Mouse (Mus musculus) intestine, embryonic 14.5 days (tissue): ENCODE measurements around the gene Srp68. TPM values are rescaled to one million over a fixed set of nuclear protein-coding genes. Genes with fewer than 3 reads are reported as not detected.

ENCODE experiments used
- ATAC-seq: fragments of 200-750 bp; cut with Nextera tagmentation; replicated peaks from 2 replicates; pipeline ENCODE4 v1.8.0; 2017; ENCODE audit warnings: low read depth, moderate number of reproducible peaks, moderate TSS enrichment, moderate library complexity; ENCODE audit not compliant: low FRiP score, low TSS enrichment
- DNase-seq: peaks from one replicate; pipeline ENCODE4 v3.0.0-alpha.2; 2018; ENCODE audit warnings: low spot score
- H3K27ac ChIP-seq: fragments of 300-500 bp; sonication (generic); 2 replicates; pipeline ENCODE4 v1.5.1; 2014; ENCODE audit warnings: low read depth, mild to moderate bottlenecking, control low read depth
- H3K27me3 ChIP-seq: fragments of 300-500 bp; sonication (generic); replicated peaks from 2 replicates; pipeline ENCODE4 v1.6.1; 2014; ENCODE audit warnings: low read length, control low read depth; ENCODE audit not compliant: control insufficient read depth, insufficient read depth
- H3K36me3 ChIP-seq: fragments of 300-500 bp; sonication (generic); 2 replicates; pipeline ENCODE4 v1.6.1; 2014; ENCODE audit warnings: low read length, control low read depth; ENCODE audit not compliant: control insufficient read depth, insufficient read depth
- H3K4me1 ChIP-seq: fragments of 300-500 bp; sonication (generic); replicated peaks from 2 replicates; pipeline ENCODE4 v1.6.1; 2014; ENCODE audit warnings: low read length, control low read depth, mixed read lengths; ENCODE audit not compliant: control insufficient read depth, insufficient read depth
- H3K4me2 ChIP-seq: fragments of 300-500 bp; sonication (generic); 2 replicates; pipeline ENCODE4 v1.6.1; 2014; ENCODE audit warnings: low read length
- H3K4me3 ChIP-seq: fragments of 300-500 bp; sonication (generic); 2 replicates; pipeline ENCODE4 v1.5.1; 2014; ENCODE audit warnings: low read depth, low read length, control low read depth, mixed read lengths
- H3K9ac ChIP-seq: fragments of 300-500 bp; sonication (generic); 2 replicates; pipeline ENCODE4 v1.6.1; 2014; ENCODE audit warnings: mild to moderate bottlenecking, low read length
- H3K9me3 ChIP-seq: fragments of 300-500 bp; sonication (generic); 2 replicates; pipeline ENCODE4 v1.6.1; 2016; ENCODE audit warnings: low read length, control low read depth; ENCODE audit not compliant: control insufficient read depth
- WGBS: fragments of 180-500 bp; shearing (Covaris S2); extraction: QIAGEN DNeasy Blood & Tissue Kit; methylation state at CpG from one replicate; pipeline ENCODE4 v1.1.7; 2014; 5-methylcytosine and 5-hydroxymethylcytosine counted together
- polyA plus RNA-seq: library from polyadenylated mRNA; unstranded; fragments of >200 nt; fragmentation: Nextera tagmentation; extraction: Ambion mirVana; gene quantifications from 2 replicates; pipeline ENCODE4 v1.2.1, GENCODE M21; 2014

The Srp68 gene
- polyA plus RNA-seq, 1 experiment from 2014 or later, result 83.2 TPM

DNA sequence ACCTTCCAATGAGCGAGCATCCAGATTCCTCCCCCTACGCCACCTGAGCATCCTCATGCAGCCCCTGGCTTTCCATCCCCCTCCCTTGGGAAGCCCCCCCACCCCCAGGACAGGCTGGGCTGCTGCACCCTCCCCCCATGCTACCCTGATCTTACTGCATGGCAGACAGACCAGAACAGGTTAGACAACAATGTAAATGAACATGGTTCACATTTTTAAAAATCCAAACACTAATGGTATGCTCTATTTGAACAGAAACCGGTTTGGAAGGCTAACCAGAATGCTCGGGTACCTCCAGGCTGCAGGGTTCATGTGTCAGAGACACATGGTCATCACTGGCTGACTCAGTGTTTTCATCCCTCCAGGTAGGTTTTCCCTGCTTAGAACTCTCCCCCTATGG is 45.3 kb downstream of the Srp68 start:
- no peak for ATAC-seq
- Histone ChIP-seq H3K4me3 (no peak overlapping the region), H3K4me2 (no peak overlapping the region), H3K4me1 (0 out of 2 replicates have a peak, but pooled peaks cover 8% of the 10 kb centered on the region), H3K27me3 (peaks cover 3% of the 10 kb centered on the region; the same call in 1 of the 2 replicates), H3K9ac (no peak overlapping the region), H3K9me3 (no peaks in the 10 kb centered on the region), H3K27ac (no peak overlapping the region), H3K36me3 (no peaks in the 10 kb centered on the region)
- no peak for DNase-seq
- 54% methylated on average over 4 of the region's 4 CpGs for WGBS

GRCm38 (mm10) chr11:116226414-116226813 is 47.6 kb downstream of the Srp68 start:
- peak; percentile 96 for DNase-seq
- Histone ChIP-seq H3K27me3 (peaks cover 20% of the 10 kb centered on the region; the same call in 1 of the 2 replicates), H3K9ac (no peak overlapping the region), H3K4me1 (peaks cover 16% of the 10 kb centered on the region; the same call in 1 of the 2 replicates), H3K36me3 (no peaks in the 10 kb centered on the region), H3K4me2 (no peak overlapping the region), H3K4me3 (no peak overlapping the region), H3K27ac (no peak overlapping the region), H3K9me3 (no peaks in the 10 kb centered on the region)
- no peak for ATAC-seq
- WGBS, result 3% methylated on average over 2 of the region's 2 CpGs

GRCm38 (mm10) chr11:116222740-116223059 is 51.3 kb downstream of the Srp68 start:
- Histone ChIP-seq H3K4me3 (peak overlapping the region; percentile 32), H3K27ac (no peak overlapping the region), H3K36me3 (no peaks in the 10 kb centered on the region), H3K9ac (peak overlapping the region; percentile 38), H3K27me3 (peaks cover 20% of the 10 kb centered on the region; the same call in 1 of the 2 replicates), H3K9me3 (no peaks in the 10 kb centered on the region), H3K4me2 (peak overlapping the region; percentile 63), H3K4me1 (peaks cover 29% of the 10 kb centered on the region)
- 19% methylated on average over 23 of the region's 23 CpGs for WGBS
- no peak for DNase-seq
- ATAC-seq, result no peak

GRCm38 (mm10) chr11:116221931-116222739 is 51.9 kb downstream of the Srp68 start:
- no peaks in the 10 kb centered on the region for H3K9me3 ChIP-seq
- no peaks in the 10 kb centered on the region for H3K36me3 ChIP-seq
- H3K4me3 ChIP-seq, result peak overlapping the region; percentile 32
- DNase-seq (peak; percentile 77), ATAC-seq (no peak; the same call in 1 of the 2 replicates)
- WGBS, result 20% methylated on average over 53 of the region's 53 CpGs
- H3K9ac ChIP-seq, result peak overlapping the region; percentile 38
- H3K27me3 ChIP-seq, result peaks cover 20% of the 10 kb centered on the region; the same call in 1 of the 2 replicates
- no peak overlapping the region for H3K27ac ChIP-seq
- peaks cover 29% of the 10 kb centered on the region for H3K4me1 ChIP-seq
- peak overlapping the region; percentile 63 for H3K4me2 ChIP-seq

DNA sequence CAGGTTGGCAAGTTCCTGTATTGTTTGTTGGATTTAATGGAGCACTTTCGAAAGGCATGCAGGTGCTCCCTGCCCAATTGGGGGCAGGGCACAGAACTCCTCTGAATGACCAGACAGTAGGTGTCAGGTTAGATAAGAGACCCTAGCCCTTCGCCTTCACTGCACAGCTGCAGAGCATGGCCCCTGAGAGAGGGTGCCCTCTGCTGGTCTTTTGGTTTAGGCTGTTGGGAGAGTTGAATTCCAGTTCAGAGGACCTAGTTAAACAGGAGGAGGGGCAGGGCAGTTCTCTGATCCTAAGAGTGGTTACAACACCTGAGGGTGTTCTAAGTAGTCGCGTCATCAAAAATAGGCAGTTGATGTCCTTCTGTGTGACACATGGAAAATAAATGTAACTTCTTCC is 54.1 kb downstream of the Srp68 start:
- Histone ChIP-seq H3K27me3 (peaks cover 20% of the 10 kb centered on the region; the same call in 1 of the 2 replicates), H3K9ac (no peak overlapping the region), H3K27ac (no peak overlapping the region), H3K4me2 (no peak overlapping the region), H3K4me1 (peaks cover 29% of the 10 kb centered on the region), H3K4me3 (no peak overlapping the region), H3K9me3 (no peaks in the 10 kb centered on the region), H3K36me3 (no peaks in the 10 kb centered on the region)
- ATAC-seq (peak; percentile 36; the same call in 1 of the 2 replicates), DNase-seq (peak; percentile 73)
- WGBS, result 28% methylated on average over 4 of the region's 4 CpGs

DNA sequence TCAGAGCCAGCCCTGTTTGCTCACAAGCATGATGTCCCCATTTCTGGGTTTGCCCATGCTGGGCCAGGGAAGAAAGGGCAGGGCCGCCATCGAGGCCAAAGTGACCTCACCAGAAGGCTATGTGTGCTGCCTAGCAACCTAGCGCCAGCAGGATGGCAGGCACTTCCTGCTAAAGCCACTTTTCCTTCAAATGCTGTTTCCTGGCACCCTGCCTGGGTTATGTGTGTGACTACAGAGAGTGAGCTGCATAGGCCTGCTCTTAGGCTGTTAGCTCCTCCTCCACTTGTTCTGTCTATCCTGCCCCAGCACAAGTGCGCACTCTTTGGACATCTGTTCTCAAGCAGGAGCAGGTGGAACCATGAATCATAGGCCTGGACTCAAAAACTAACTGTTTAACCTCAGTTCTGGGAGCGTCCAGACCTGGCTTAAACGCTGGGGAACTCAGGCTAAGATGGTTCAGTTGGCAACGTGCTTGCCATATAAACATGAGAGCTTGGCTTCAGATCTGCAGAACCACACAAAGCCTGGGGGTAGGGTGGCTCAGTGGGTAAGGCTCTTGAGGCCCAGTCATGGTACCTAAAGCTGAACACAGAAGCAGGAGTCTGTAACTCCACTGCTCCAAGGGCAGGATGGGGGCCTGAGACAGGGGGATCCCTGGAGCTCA is 55.1 kb downstream of the Srp68 start:
- peaks cover 29% of the 10 kb centered on the region for H3K4me1 ChIP-seq
- H3K27me3 ChIP-seq, result peaks cover 19% of the 10 kb centered on the region; the same call in 1 of the 2 replicates
- H3K4me2 ChIP-seq, result no peak overlapping the region
- no peak overlapping the region for H3K9ac ChIP-seq
- H3K9me3 ChIP-seq, result no peaks in the 10 kb centered on the region
- DNase-seq (peak; percentile 63), ATAC-seq (peak; percentile 38)
- no peaks in the 10 kb centered on the region for H3K36me3 ChIP-seq
- peak overlapping the region; percentile 70 for H3K27ac ChIP-seq
- WGBS, result 34% methylated on average over 7 of the region's 7 CpGs
- no peak overlapping the region for H3K4me3 ChIP-seq

GRCm38 (mm10) chr11:116218263-116218662 is 55.8 kb downstream of the Srp68 start:
- H3K4me3 ChIP-seq, result no peak overlapping the region
- H3K4me2 ChIP-seq, result no peak overlapping the region
- H3K36me3 ChIP-seq, result no peaks in the 10 kb centered on the region
- DNase-seq (no peak), ATAC-seq (no peak)
- H3K9ac ChIP-seq, result no peak overlapping the region
- H3K27me3 ChIP-seq, result peaks cover 13% of the 10 kb centered on the region; the same call in 1 of the 2 replicates
- peaks cover 29% of the 10 kb centered on the region for H3K4me1 ChIP-seq
- WGBS, result 79% methylated on average over 2 of the region's 2 CpGs
- H3K9me3 ChIP-seq, result no peaks in the 10 kb centered on the region
- H3K27ac ChIP-seq, result peak overlapping the region; percentile 70

DNA sequence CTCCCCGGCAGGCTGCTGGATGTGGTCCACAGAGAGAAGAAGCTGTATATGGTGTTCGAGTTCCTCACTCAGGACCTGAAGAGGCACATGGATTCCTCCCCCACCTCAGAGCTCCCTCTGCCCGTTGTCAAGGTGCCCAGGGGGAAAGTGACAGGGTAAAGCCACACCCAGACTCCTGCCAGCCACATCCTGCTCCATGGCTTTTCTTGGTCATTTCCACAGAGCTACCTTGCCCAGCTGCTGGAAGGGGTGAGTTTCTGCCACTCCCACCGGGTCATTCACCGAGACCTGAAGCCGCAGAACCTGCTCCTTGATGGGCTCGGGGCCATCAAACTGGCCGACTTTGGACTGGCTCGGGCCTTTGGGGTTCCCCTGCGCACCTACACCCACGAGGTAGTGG is 57.5 kb downstream of the Srp68 start:
- Histone ChIP-seq H3K27me3 (0 out of 2 replicates have a peak, but pooled peaks cover under 1% of the 10 kb centered on the region), H3K27ac (no peak overlapping the region), H3K4me2 (no peak overlapping the region), H3K9me3 (no peaks in the 10 kb centered on the region), H3K4me3 (no peak overlapping the region), H3K4me1 (peaks cover 15% of the 10 kb centered on the region), H3K36me3 (no peaks in the 10 kb centered on the region), H3K9ac (no peak overlapping the region)
- DNase-seq, result no peak
- ATAC-seq, result no peak
- WGBS, result 76% methylated on average over 11 of the region's 11 CpGs
